Comparison of ENCODE assay signal across 8 mouse cellular contexts in the genomic region with DNA sequence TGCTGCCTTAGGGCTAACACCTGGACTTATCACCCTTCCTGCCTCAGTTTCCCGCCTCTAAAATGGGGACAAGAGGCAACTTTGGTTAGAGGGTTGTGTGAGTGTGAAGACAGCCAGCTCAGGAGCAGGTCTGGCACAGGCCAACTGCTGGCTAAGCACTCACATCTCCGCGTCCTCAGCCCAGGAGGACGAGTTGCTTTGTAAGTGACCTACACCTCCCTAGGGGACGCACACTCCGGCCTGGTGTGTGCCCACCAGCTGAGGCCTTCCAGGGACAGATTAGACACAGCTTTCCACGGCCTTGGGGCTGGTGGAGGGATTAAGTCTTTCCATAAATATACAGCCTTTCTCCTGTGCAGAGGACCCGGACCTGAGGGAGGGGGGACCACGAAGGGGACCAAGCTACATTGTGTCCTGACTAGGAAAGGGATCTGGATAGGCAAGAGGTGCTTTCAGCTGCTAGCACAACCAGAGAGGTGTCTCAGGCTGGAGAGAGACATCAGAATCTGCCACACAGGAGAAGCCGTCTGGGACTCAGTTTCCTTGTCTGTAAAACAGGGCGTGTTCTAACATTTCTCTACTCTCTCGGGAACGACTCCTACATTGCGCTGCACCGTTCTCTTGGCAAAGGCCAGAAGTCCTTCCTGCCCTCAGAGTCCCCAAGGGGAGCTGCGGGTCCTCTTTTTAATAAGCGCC. TPM values are rescaled to one million over a fixed set of nuclear protein-coding genes. Genes with fewer than 3 reads are reported as not detected.
A peak's percentile ranks its signal among the peaks of the same experiment; 100 is the strongest.
DNase-seq lines count a peak whose midpoint lies in the region; ATAC-seq and TF ChIP-seq lines count a peak whose summit lies in the region.

No protein-coding gene starts in this region.

- peaks cover 34% of the 10 kb centered on the region for H3K27me3 ChIP-seq in heart, embryonic 12.5 days (replicated peaks)
- no peaks in the 10 kb centered on the region for H3K27me3 ChIP-seq in ES-Bruce4 (ENCODE audit: control insufficient read depth, insufficient read depth, low read length, poor library complexity, severe bottlenecking)
- H3K27me3 ChIP-seq in hindbrain, embryonic 11.5 days (ENCODE audit: control insufficient read depth, insufficient read depth, low read length): peaks cover 15% of the 10 kb centered on the region
- peaks cover 89% of the 10 kb centered on the region for H3K27me3 ChIP-seq in midbrain, embryonic 10.5 days (ENCODE audit: low read depth, poor library complexity, severe bottlenecking)

- no peak for TF ChIP-seq CTCF in ES-Bruce4 (IDR thresholded peaks at IDR 0.05; ENCODE audit: low read depth, low read length)

- 30% methylated on average over 17 of the region's 17 CpGs for WGBS in heart, embryonic 12.5 days
- WGBS in hindbrain, embryonic 11.5 days: 30% methylated on average over 17 of the region's 17 CpGs
- 23% methylated on average over 17 of the region's 17 CpGs for WGBS in midbrain, embryonic 10.5 days

- H3K36me3 ChIP-seq in heart, embryonic 12.5 days: no peaks in the 10 kb centered on the region
- H3K36me3 ChIP-seq in ES-Bruce4 (ENCODE audit: control insufficient read depth, insufficient read depth, low read length, poor library complexity, severe bottlenecking): no peaks in the 10 kb centered on the region
- H3K36me3 ChIP-seq in hindbrain, embryonic 11.5 days (ENCODE audit: control insufficient read depth, insufficient read depth, low read length): no peaks in the 10 kb centered on the region
- H3K36me3 ChIP-seq in midbrain, embryonic 10.5 days: no peaks in the 10 kb centered on the region

- intact Hi-C loops in gastrocnemius, postnatal 36 days (cut with DNase I): no loop called here

- TF ChIP-seq POLR2A in ES-Bruce4 (IDR thresholded peaks at IDR 0.05; ENCODE audit: insufficient read depth, low read length): no peak

- H3K4me2 ChIP-seq in heart, embryonic 12.5 days: peak overlapping the region; percentile 96
- H3K4me2 ChIP-seq in hindbrain, embryonic 11.5 days (replicated peaks; ENCODE audit: low read depth, low read length): 0 out of 2 replicates have a peak overlapping the region, but pooled peaks have one; percentile 6

- no peak for DNase-seq in heart, adult 8-10 months (ENCODE audit: low spot score)
- DNase-seq in hindbrain, embryonic 11.5 days (ENCODE audit: low spot score): no peak
- DNase-seq in midbrain, embryonic 10.5 days (ENCODE audit: low spot score): no peak
- DNase-seq in spleen, adult 18-20 months: no peak
- DNase-seq in gastrocnemius, postnatal 36 days: no peak
- no peak for DNase-seq in kidney, postnatal 36 days

- TF ChIP-seq EP300 in ES-Bruce4 (IDR thresholded peaks at IDR 0.05; ENCODE audit: insufficient read depth, low read depth, low read length): no peak

- peak overlapping the region; percentile 60 for H3K4me3 ChIP-seq in heart, embryonic 12.5 days
- H3K4me3 ChIP-seq in ES-Bruce4 (ENCODE audit: low read depth, low read length): peak overlapping the region; percentile 65
- peak overlapping the region; percentile 49; the same call in 1 of the 2 replicates for H3K4me3 ChIP-seq in hindbrain, embryonic 11.5 days (ENCODE audit: low read depth, low read length)
- H3K4me3 ChIP-seq in midbrain, embryonic 10.5 days: peak overlapping the region; percentile 72

- peaks cover 25% of the 10 kb centered on the region for H3K4me1 ChIP-seq in heart, embryonic 12.5 days (replicated peaks)
- peaks cover 15% of the 10 kb centered on the region for H3K4me1 ChIP-seq in ES-Bruce4 (ENCODE audit: control insufficient read depth, insufficient read depth, low read length)
- peaks cover 9% of the 10 kb centered on the region; the same call in 1 of the 2 replicates for H3K4me1 ChIP-seq in hindbrain, embryonic 11.5 days (replicated peaks; ENCODE audit: control insufficient read depth, insufficient read depth, low read length)
- H3K4me1 ChIP-seq in midbrain, embryonic 10.5 days: peaks cover 36% of the 10 kb centered on the region

- ATAC-seq in heart, embryonic 12.5 days (ENCODE audit: insufficient number of reproducible peaks, low FRiP score): no peak
- ATAC-seq in hindbrain, embryonic 11.5 days (ENCODE audit: low FRiP score): no peak

- peak overlapping the region; percentile 75 for H3K9ac ChIP-seq in heart, embryonic 12.5 days
- peak overlapping the region; percentile 83 for H3K9ac ChIP-seq in ES-Bruce4 (ENCODE audit: low read depth, poor library complexity, severe bottlenecking)
- no peak overlapping the region for H3K9ac ChIP-seq in hindbrain, embryonic 11.5 days (ENCODE audit: low read depth, low read length)

- H3K27ac ChIP-seq in heart, embryonic 12.5 days (ENCODE audit: poor library complexity, severe bottlenecking): no peak overlapping the region
- H3K27ac ChIP-seq in ES-Bruce4 (ENCODE audit: insufficient read depth, low read length): peak overlapping the region; percentile 37; the same call in 1 of the 2 replicates
- H3K27ac ChIP-seq in hindbrain, embryonic 11.5 days (ENCODE audit: low read depth, low read length): no peak overlapping the region
- H3K27ac ChIP-seq in midbrain, embryonic 10.5 days (replicated peaks): peak overlapping the region; percentile 77; the same call in 1 of the 2 replicates

- H3K9me3 ChIP-seq in heart, embryonic 12.5 days (replicated peaks): 0 out of 2 replicates have a peak, but pooled peaks cover 3% of the 10 kb centered on the region
- no peaks in the 10 kb centered on the region for H3K9me3 ChIP-seq in ES-Bruce4 (replicated peaks; ENCODE audit: control insufficient read depth, insufficient read depth, low read length, poor library complexity, severe bottlenecking)
- H3K9me3 ChIP-seq in hindbrain, embryonic 11.5 days (ENCODE audit: control insufficient read depth, low read length): no peaks in the 10 kb centered on the region
- H3K9me3 ChIP-seq in midbrain, embryonic 10.5 days (replicated peaks): peaks cover 8% of the 10 kb centered on the region; the same call in 1 of the 2 replicates

RNA-seq across cellular contexts. Expression of gene 1190005I06Rik, which starts 14.3 kb away (rescaled TPM):
- polyA plus RNA-seq in heart, embryonic 12.5 days (2016; fragmentation: Nextera tagmentation; extraction: Ambion mirVana): 3.5 and 6.7 TPM in 2 replicates
- total RNA-seq in heart, adult 8-10 months (2022): 1 to 10 TPM; 3.0 to 5.7 (median 4.3) TPM
- polyA plus RNA-seq in ES-Bruce4 (2011; ENCODE audit: insufficient read depth, insufficient read length, low read depth, missing spikeins): 12.4 and 17.7 TPM in 2 replicates
- polyA plus RNA-seq in hindbrain, embryonic 11.5 days (2014; fragmentation: Nextera tagmentation; extraction: Ambion mirVana): 2.4 and 3.7 TPM in 2 replicates
- 3.9 TPM in 2 replicates for polyA plus RNA-seq in midbrain, embryonic 10.5 days (2016; fragmentation: Nextera tagmentation; extraction: Ambion mirVana)
- total RNA-seq in gastrocnemius, postnatal 36 days (2021): 1 to 10 TPM in 1 of 2 experiments, under 1 TPM in 1; 0.84 to 1.5 TPM

RNA-seq across cellular contexts. Expression of gene Gm27021, which starts 34.8 kb away (rescaled TPM):
- 0.72 TPM in 1 of 2 replicates, not detected in the other for polyA plus RNA-seq in heart, embryonic 12.5 days (2016; fragmentation: Nextera tagmentation; extraction: Ambion mirVana)
- not detected for total RNA-seq in heart, adult 8-10 months (2022)
- not detected in 2 replicates for polyA plus RNA-seq in ES-Bruce4 (2011; ENCODE audit: insufficient read depth, insufficient read length, low read depth, missing spikeins)
- 2.6 and 3.1 TPM in 2 replicates for polyA plus RNA-seq in hindbrain, embryonic 11.5 days (2014; fragmentation: Nextera tagmentation; extraction: Ambion mirVana)
- 3.1 and 3.5 TPM in 2 replicates for polyA plus RNA-seq in midbrain, embryonic 10.5 days (2016; fragmentation: Nextera tagmentation; extraction: Ambion mirVana)
- not detected for total RNA-seq in gastrocnemius, postnatal 36 days (2021)

RNA-seq across cellular contexts. Expression of gene Cox4i1, which starts 34.9 kb away (rescaled TPM):
- 1,676 and 1,716 TPM in 2 replicates for polyA plus RNA-seq in heart, embryonic 12.5 days (2016; fragmentation: Nextera tagmentation; extraction: Ambion mirVana)
- total RNA-seq in heart, adult 8-10 months (2022): 1,000 to 10,000 TPM; 4,385 to 5,037 (median 4,791) TPM
- polyA plus RNA-seq in ES-Bruce4 (2011; ENCODE audit: insufficient read depth, insufficient read length, low read depth, missing spikeins): 605 and 624 TPM in 2 replicates
- 977 and 997 TPM in 2 replicates for polyA plus RNA-seq in hindbrain, embryonic 11.5 days (2014; fragmentation: Nextera tagmentation; extraction: Ambion mirVana)
- 948 and 963 TPM in 2 replicates for polyA plus RNA-seq in midbrain, embryonic 10.5 days (2016; fragmentation: Nextera tagmentation; extraction: Ambion mirVana)
- total RNA-seq in gastrocnemius, postnatal 36 days (2021): 1,000 to 10,000 TPM; 1,608 to 1,616 TPM

RNA-seq across cellular contexts. Expression of gene Emc8, which starts 35.3 kb away (rescaled TPM):
- 168 and 183 TPM in 2 replicates for polyA plus RNA-seq in heart, embryonic 12.5 days (2016; fragmentation: Nextera tagmentation; extraction: Ambion mirVana)
- total RNA-seq in heart, adult 8-10 months (2022): 10 to 100 TPM; 44.3 to 57.6 (median 46.7) TPM
- polyA plus RNA-seq in ES-Bruce4 (2011; ENCODE audit: insufficient read depth, insufficient read length, low read depth, missing spikeins): 124 and 141 TPM in 2 replicates
- 273 and 276 TPM in 2 replicates for polyA plus RNA-seq in hindbrain, embryonic 11.5 days (2014; fragmentation: Nextera tagmentation; extraction: Ambion mirVana)
- 347 and 384 TPM in 2 replicates for polyA plus RNA-seq in midbrain, embryonic 10.5 days (2016; fragmentation: Nextera tagmentation; extraction: Ambion mirVana)
- 10 to 100 TPM; 23.4 to 26.9 TPM for total RNA-seq in gastrocnemius, postnatal 36 days (2021)

RNA-seq across cellular contexts. Expression of gene Gins2, which starts 44.0 kb away (rescaled TPM):
- polyA plus RNA-seq in heart, embryonic 12.5 days (2016; fragmentation: Nextera tagmentation; extraction: Ambion mirVana): 63.4 and 66.8 TPM in 2 replicates
- total RNA-seq in heart, adult 8-10 months (2022): 1 to 10 TPM in 3 of 4 experiments, under 1 TPM in 1; 0.98 to 1.7 (median 1.7) TPM
- 51.3 and 52.0 TPM in 2 replicates for polyA plus RNA-seq in ES-Bruce4 (2011; ENCODE audit: insufficient read depth, insufficient read length, low read depth, missing spikeins)
- polyA plus RNA-seq in hindbrain, embryonic 11.5 days (2014; fragmentation: Nextera tagmentation; extraction: Ambion mirVana): 94.8 and 96.9 TPM in 2 replicates
- 162 and 192 TPM in 2 replicates for polyA plus RNA-seq in midbrain, embryonic 10.5 days (2016; fragmentation: Nextera tagmentation; extraction: Ambion mirVana)
- total RNA-seq in gastrocnemius, postnatal 36 days (2021): under 1 TPM; 0.66 to 0.94 TPM

Comparison
In these comparisons a context has a peak if more than half of its experiments do, and no peak if none do; other contexts are left out.
1. H3K27ac ChIP-seq: peak in ES-Bruce4 (single experiment) and midbrain, embryonic 10.5 days (single experiment); none in heart, embryonic 12.5 days (single experiment) and hindbrain, embryonic 11.5 days (single experiment).
2. Peak in every context shown above with its lines, with median percentiles within 50 percentile points of each other: H3K4me3 ChIP-seq.